Mouse (Mus musculus): ENCODE results near the gene Sdad1.

GRCm38 (mm10) chr5:92318119-92318518 is 7.8 kb upstream of the Sdad1 start:
- no peak for TF ChIP-seq CTCF (conservative IDR thresholded peaks at IDR 0.05; ENCODE audit: insufficient read depth, insufficient read length, low read depth, low read length)
- TF ChIP-seq POLR2A (IDR thresholded peaks at IDR 0.05; ENCODE audit: low read depth, low read length), result no peak
